Mouse (Mus musculus): ENCODE results near the gene Jhy.

Jhy gene

GRCm38 (mm10) chr9:40858461-40859160, 105.3 kb downstream of the Jhy start:
- DNase-seq (ENCODE audit: low read depth, low spot score): no peak

- DNase-seq (ENCODE audit: low read depth, low spot score): no peak
These were observed 112.4 kb downstream of the Jhy start for GRCm38 (mm10) chr9:40851515-40851914.
